Mouse (Mus musculus): ENCODE data around the gene Dnajc7. TPM values are rescaled to one million over a fixed set of nuclear protein-coding genes. Genes with fewer than 3 reads are reported as not detected.

Gene Dnajc7
- polyA plus RNA-seq, 1 experiment from 2014 or later, result 326 TPM

DNA sequence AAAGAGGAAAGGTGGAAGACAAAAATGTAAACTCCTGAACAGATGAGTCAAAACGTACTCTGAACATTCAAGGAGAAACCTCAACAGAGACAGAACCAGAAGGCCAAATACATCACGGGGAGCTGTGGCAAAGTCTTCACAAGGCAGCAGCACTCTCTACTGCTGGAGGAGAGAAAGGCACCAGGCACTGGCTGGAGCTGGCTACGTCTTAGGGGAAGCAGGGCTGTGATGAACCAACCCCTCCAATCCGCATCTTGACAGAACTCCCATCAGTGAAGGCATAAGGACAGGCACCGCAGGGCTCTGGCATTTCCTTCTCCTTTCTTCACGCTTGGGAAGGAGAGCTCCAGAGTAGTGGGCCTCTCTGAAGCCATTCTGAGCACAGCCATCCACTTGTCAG, 8.3 kb downstream of the Dnajc7 start:
- H3K36me3 ChIP-seq (replicated peaks), result peaks cover 3% of the 10 kb centered on the region; the same call in 1 of the 2 replicates
- no peaks in the 10 kb centered on the region for H3K9me3 ChIP-seq
- H3K4me2 ChIP-seq, result no peak overlapping the region
- WGBS, result 91% methylated on average over 6 of the region's 6 CpGs
- no peak overlapping the region for H3K9ac ChIP-seq
- no peak for ATAC-seq (replicated peaks)
- no peak overlapping the region for H3K4me3 ChIP-seq
- H3K27ac ChIP-seq, result no peak overlapping the region
- no peaks in the 10 kb centered on the region for H3K27me3 ChIP-seq (replicated peaks)
- peaks cover 3% of the 10 kb centered on the region; the same call in 1 of the 2 replicates for H3K4me1 ChIP-seq

DNA sequence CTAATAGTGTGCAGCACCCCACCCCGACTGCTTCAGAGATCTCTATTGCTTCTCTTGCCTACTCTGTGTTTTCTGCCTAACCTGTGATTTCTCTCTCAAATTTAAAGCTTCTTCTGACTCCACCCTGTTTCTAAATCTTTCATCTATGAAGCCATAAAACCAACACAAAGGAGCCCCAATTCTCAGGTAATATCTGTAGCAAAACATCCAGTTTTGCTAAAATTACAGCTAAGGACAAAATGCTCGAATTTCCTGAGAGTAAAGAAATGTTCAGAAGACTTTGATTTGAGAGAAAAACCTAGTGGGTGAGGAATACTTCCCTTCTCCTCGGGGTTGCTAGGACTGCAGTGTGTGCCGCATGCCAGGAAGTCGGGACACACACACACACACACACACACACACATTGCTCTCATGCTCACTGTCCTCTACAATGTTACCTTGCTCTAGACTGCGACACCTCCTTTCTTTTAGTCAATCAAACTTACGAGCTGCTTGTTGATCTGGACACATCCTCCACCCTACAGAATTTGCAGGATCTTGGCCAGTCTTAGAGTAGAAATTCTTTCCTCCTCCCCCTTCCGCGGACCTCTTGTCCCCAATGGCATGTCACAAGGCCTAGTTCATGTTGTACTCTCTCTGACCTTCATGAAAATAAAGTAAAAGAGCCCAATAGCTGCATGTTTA, 9.8 kb downstream of the Dnajc7 start:
- peaks cover 3% of the 10 kb centered on the region; the same call in 1 of the 2 replicates for H3K36me3 ChIP-seq (replicated peaks)
- no peak for ATAC-seq (replicated peaks)
- 81% methylated on average over 9 of the region's 9 CpGs for WGBS

DNA sequence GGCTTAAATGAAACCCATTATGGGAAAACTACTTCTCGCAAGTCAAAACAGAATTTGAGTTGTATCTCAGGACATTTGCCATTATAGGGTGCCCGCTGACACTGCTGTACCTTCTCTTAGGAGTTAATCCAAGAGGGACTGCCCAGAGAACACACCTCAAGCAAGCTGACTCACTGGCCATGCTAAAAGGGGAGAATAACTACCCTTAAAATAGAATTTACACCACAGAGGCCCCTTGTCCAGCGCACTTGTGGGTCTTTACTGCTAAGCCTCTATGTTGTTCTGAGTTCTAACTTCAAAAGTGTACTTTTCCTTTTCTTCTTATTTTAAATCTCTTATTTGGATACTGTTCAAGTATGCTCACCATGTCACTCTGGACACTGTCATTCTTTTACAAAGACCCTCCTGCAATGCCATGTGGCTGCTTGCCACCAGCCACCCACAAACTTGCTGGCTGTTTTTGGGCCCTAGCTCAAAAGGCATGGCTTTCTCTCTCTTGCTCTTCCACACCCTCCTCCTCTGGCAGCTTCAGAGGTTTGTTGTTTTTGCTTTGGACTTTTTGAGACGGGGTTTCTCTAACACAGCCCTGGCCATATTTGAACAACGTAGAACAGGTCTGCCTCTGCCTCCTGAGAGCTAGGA, 10.5 kb downstream of the Dnajc7 start:
- 0 out of 2 replicates have a peak overlapping the region, but pooled peaks have one; percentile 26 for H3K27ac ChIP-seq
- 80% methylated on average over 5 of the region's 5 CpGs for WGBS
- H3K4me1 ChIP-seq, result peaks cover 8% of the 10 kb centered on the region
- H3K4me2 ChIP-seq, result no peak overlapping the region
- H3K9ac ChIP-seq, result no peak overlapping the region
- no peaks in the 10 kb centered on the region for H3K9me3 ChIP-seq
- H3K27me3 ChIP-seq (replicated peaks), result no peaks in the 10 kb centered on the region
- no peak overlapping the region for H3K4me3 ChIP-seq
- peaks cover 3% of the 10 kb centered on the region; the same call in 1 of the 2 replicates for H3K36me3 ChIP-seq (replicated peaks)
- no peak for ATAC-seq (replicated peaks)

More for the DNA sequence above, 9.8 kb downstream of the Dnajc7 start:
- Histone ChIP-seq H3K9ac (no peak overlapping the region), H3K4me2 (no peak overlapping the region), H3K4me3 (no peak overlapping the region), H3K27me3 (replicated peaks) (no peaks in the 10 kb centered on the region), H3K4me1 (peaks cover 6% of the 10 kb centered on the region; the same call in 1 of the 2 replicates), H3K27ac (0 out of 2 replicates have a peak overlapping the region, but pooled peaks have one; percentile 26), H3K9me3 (no peaks in the 10 kb centered on the region)

DNA sequence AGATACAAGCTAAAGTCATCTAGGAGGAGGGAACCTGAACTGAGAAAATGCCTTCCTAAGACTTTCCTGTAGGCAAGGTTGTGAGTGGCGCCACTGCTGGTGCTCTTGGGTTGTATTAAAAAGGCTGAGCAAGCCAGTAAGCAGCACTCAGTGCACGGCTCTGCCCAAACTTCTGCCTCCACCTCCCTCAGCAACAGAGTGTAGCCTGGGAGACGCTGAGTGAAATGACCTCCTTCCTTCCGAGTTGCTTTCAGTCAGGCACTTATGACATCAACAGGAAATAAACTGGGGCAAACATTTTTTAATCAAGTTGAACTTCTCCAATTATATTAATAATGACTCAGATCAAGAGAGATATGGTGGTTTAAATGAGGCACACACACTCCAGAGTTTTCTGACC, 11.2 kb downstream of the Dnajc7 start:
- H3K4me3 ChIP-seq, result no peak overlapping the region

DNA sequence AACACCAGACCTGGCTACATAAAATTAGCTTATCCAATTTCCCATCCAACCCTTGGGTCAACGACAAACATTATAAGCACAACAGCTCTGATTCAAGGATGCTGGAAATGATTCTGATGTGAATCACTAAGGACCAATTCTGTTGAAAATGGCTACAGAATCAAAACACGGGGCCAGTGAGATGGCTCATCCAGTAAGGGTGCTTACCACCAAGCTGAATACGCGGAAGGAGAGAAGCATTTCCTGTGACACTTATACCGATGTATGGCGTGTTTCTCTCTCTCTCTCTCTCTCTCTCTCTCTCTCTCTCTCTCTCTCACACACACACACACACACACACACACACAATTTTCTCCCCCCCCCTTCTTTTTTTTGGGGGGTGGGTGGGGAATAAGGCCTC, 12.8 kb downstream of the Dnajc7 start:
- Histone ChIP-seq H3K27ac (no peak overlapping the region), H3K4me3 (no peak overlapping the region), H3K9me3 (no peaks in the 10 kb centered on the region), H3K36me3 (replicated peaks) (peaks cover 3% of the 10 kb centered on the region; the same call in 1 of the 2 replicates), H3K9ac (no peak overlapping the region), H3K4me2 (no peak overlapping the region), H3K4me1 (peaks cover 8% of the 10 kb centered on the region), H3K27me3 (replicated peaks) (no peaks in the 10 kb centered on the region)
- ATAC-seq (replicated peaks), result no peak
- WGBS, result 93% methylated on average over 6 of the region's 6 CpGs

More for the DNA sequence above, 11.2 kb downstream of the Dnajc7 start:
- no peak for ATAC-seq (replicated peaks)
- H3K9me3 ChIP-seq, result no peaks in the 10 kb centered on the region
- no peak overlapping the region for H3K4me2 ChIP-seq
- peaks cover 8% of the 10 kb centered on the region for H3K4me1 ChIP-seq
- H3K27ac ChIP-seq, result no peak overlapping the region
- 83% methylated on average over 4 of the region's 4 CpGs for WGBS
- peaks cover 3% of the 10 kb centered on the region; the same call in 1 of the 2 replicates for H3K36me3 ChIP-seq (replicated peaks)
- H3K9ac ChIP-seq, result no peak overlapping the region
- H3K27me3 ChIP-seq (replicated peaks), result no peaks in the 10 kb centered on the region

DNA sequence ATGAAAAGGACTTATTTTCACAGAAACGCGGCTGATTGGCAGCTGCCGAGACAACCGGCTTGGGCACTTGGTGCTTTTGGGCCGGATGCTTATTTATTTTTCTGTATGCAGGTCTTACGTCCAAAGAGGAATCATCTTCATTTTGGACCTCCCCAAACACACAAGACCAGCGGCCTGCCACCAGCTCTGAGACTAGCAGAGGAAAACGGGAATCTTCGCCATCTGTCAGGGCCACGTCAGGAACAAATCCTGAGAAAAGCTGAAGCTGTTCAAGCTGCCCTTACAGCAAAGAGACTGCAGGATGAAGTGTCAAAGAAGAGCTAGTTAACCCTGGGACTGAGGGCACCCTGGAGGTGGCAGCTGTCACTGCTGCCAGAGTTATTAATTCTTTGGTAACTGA, 14.5 kb downstream of the Dnajc7 start:
- H3K4me3 ChIP-seq, result no peak overlapping the region
- H3K27me3 ChIP-seq (replicated peaks), result no peaks in the 10 kb centered on the region
- no peak overlapping the region for H3K9ac ChIP-seq
- 0 out of 2 replicates have a peak overlapping the region, but pooled peaks have one; percentile 11 for H3K27ac ChIP-seq
- no peak for ATAC-seq (replicated peaks)
- H3K36me3 ChIP-seq (replicated peaks), result no peaks in the 10 kb centered on the region
- H3K4me2 ChIP-seq, result no peak overlapping the region
- 79% methylated on average over 10 of the region's 10 CpGs for WGBS
- H3K4me1 ChIP-seq, result peaks cover 8% of the 10 kb centered on the region
- no peaks in the 10 kb centered on the region for H3K9me3 ChIP-seq

DNA sequence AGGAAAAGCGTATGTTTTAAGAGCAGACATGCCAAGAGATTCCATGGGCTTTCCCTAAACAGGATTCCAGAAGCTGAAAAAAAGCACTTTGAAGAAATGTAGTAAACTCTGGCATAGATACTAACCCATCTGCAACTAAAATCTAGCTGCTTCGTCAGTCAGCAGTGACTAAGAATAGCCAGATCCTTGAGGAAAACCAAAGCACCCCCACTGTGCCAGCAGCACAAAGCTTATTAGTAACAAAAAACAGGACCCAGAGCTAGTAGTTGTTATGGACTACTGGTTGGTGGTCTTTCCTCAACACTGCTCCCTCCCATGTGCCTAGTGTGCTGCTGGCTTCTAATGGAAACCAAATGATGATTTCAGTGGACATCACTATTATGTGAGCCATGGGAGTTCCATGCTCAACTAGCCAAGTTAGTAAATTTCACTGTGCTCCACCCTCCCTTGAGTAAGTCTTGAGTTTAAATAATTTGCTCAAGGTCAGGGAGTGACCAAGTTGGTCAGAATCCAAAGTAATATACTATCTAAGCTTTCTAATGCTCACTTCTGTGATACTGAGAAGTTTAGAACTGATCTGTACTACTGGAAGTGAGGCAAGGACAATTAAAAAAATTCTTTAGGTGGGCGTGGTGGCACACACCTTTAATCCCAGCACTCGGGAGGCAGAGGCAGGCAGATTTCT, 15.5 kb downstream of the Dnajc7 start:
- H3K4me3 ChIP-seq, result no peak overlapping the region
- WGBS, result 79% methylated on average over 4 of the region's 4 CpGs
- peaks cover 1% of the 10 kb centered on the region for H3K36me3 ChIP-seq (replicated peaks)
- H3K9me3 ChIP-seq, result no peaks in the 10 kb centered on the region
- no peak for ATAC-seq (replicated peaks)
- H3K9ac ChIP-seq, result no peak overlapping the region
- H3K27ac ChIP-seq, result no peak overlapping the region
- H3K27me3 ChIP-seq (replicated peaks), result no peaks in the 10 kb centered on the region
- H3K4me1 ChIP-seq, result peaks cover 8% of the 10 kb centered on the region
- no peak overlapping the region for H3K4me2 ChIP-seq

DNA sequence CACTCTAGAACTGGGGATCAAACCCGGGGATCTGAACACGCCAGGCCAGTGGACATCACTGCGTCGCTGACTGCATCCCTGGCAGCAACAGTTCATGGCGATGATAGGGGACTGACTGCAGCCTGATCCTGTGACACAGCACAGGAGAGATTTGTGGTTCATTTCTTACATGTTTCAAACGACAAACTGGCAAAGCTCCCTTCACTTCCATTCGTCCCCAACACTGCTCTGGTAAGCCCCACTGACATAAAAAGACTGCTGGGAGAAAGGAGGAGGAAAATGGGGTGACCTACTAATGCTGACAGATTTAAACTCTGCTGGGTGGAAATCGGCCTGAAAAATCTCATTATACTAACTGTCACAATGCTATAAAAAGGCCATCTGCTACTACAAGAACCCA, 16.2 kb downstream of the Dnajc7 start:
- ATAC-seq (replicated peaks), result no peak
- H3K27me3 ChIP-seq (replicated peaks), result no peaks in the 10 kb centered on the region
- no peak overlapping the region for H3K4me3 ChIP-seq
- no peak overlapping the region for H3K27ac ChIP-seq
- H3K36me3 ChIP-seq (replicated peaks), result peaks cover 8% of the 10 kb centered on the region
- no peak overlapping the region for H3K9ac ChIP-seq
- H3K9me3 ChIP-seq, result no peaks in the 10 kb centered on the region
- H3K4me2 ChIP-seq, result no peak overlapping the region
- peaks cover 8% of the 10 kb centered on the region for H3K4me1 ChIP-seq
- 74% methylated on average over 8 of the region's 8 CpGs for WGBS

DNA sequence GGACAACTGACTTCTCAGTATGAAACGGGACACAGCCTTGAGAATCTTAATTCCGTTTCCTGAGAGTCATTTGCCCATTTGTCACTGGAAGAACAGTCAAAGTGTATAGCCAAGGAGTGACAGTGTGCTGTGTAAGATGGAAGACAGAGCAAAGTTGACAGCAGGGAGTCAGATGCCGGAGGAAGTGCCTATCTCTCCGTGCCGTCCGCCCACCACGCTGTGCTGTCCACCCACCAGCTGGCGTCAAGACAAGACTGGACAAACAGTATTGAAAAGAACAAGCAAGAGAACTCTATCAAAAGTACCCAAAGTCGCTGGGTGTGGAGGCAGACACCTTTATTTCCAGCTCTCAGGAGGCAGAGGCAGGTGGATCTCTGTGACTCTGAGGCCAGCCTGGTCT, 16.8 kb downstream of the Dnajc7 start:
- Histone ChIP-seq H3K27ac (no peak overlapping the region), H3K4me1 (peaks cover 8% of the 10 kb centered on the region), H3K4me3 (no peak overlapping the region), H3K27me3 (replicated peaks) (no peaks in the 10 kb centered on the region), H3K4me2 (no peak overlapping the region), H3K9me3 (no peaks in the 10 kb centered on the region), H3K36me3 (replicated peaks) (peaks cover 14% of the 10 kb centered on the region), H3K9ac (no peak overlapping the region)
- WGBS, result 92% methylated on average over 9 of the region's 9 CpGs
- ATAC-seq (replicated peaks), result no peak

DNA sequence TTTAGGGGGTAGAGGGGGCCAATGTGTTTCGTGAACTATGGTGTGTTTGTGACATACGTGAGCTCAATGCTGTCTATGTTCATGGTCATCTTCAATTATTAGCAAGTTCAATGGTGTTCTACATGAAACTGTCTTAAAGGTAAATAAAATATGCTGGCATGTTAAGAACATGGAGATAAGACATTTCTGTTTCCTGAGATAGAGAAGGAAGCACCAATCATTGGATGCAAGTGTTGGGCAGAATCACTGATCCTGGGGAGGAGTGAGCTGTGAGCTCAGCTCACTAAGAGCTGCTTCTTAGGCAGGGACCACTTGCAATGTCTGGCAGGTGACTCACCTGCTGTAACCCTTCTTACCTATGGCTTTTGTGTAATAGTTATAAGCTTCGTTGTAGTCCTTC, 18.6 kb downstream of the Dnajc7 start:
- Histone ChIP-seq H3K4me1 (peaks cover 8% of the 10 kb centered on the region), H3K27ac (no peak overlapping the region), H3K9me3 (no peaks in the 10 kb centered on the region), H3K9ac (no peak overlapping the region), H3K4me2 (no peak overlapping the region), H3K36me3 (replicated peaks) (peaks cover 29% of the 10 kb centered on the region), H3K4me3 (no peak overlapping the region), H3K27me3 (replicated peaks) (no peaks in the 10 kb centered on the region)
- ATAC-seq (replicated peaks), result no peak
- 96% methylated on average over 3 of the region's 3 CpGs for WGBS

DNA sequence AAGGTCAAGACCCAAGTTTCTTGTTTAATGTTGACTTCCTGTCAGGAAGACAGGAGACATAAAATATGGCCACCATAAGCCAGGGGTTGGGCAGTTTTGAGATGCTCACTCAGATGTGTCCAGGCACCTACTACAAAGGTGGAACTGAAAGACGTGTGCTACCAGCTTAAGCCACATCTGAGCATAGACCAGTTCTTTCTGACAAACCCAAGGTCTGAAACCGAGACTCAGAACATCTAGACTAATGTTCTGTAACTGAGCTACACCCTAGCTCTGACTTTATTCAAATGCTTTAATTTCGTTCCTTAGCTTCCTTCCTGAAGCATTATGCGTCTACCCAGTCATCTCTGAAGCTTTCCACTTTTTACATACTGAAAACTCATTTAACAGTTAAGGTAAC, 21.9 kb downstream of the Dnajc7 start:
- Histone ChIP-seq H3K4me1 (no peaks in the 10 kb centered on the region), H3K27me3 (replicated peaks) (no peaks in the 10 kb centered on the region), H3K9ac (no peak overlapping the region), H3K4me3 (no peak overlapping the region), H3K9me3 (no peaks in the 10 kb centered on the region), H3K4me2 (no peak overlapping the region), H3K36me3 (replicated peaks) (peaks cover 37% of the 10 kb centered on the region), H3K27ac (no peak overlapping the region)
- ATAC-seq (replicated peaks), result no peak
- 89% methylated on average over 4 of the region's 4 CpGs for WGBS

DNA sequence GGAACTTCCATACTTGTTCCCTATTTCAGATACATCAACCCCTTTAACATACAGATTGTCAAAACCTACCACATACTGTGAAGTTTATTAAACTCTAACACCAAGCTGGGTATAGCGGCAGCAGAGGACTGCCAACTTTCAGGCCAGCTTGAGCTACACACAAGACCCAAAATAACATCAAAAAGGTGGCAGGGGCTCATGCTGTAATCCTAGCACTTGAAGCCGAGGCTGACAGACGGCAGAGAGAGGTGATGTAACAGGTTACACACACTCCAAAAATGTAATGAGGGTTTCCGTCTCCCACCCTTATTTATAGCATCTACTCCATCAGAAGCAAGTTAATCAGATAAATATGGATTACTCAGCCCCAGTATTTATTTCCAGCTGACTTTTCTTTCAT, 24.4 kb downstream of the Dnajc7 start:
- Histone ChIP-seq H3K36me3 (replicated peaks) (peaks cover 60% of the 10 kb centered on the region), H3K9ac (no peak overlapping the region), H3K4me3 (no peak overlapping the region), H3K27ac (no peak overlapping the region), H3K9me3 (no peaks in the 10 kb centered on the region), H3K4me1 (no peaks in the 10 kb centered on the region), H3K4me2 (no peak overlapping the region), H3K27me3 (replicated peaks) (no peaks in the 10 kb centered on the region)
- ATAC-seq (replicated peaks), result no peak
- WGBS, result 79% methylated on average over 4 of the region's 4 CpGs
